Mouse (Mus musculus): ENCODE data around the gene Oxct2b. TPM values are rescaled to one million over a fixed set of nuclear protein-coding genes. Genes with fewer than 3 reads are reported as not detected.
"Not testable (repeated sequence)": the region's sequence is repeated elsewhere in the genome, so short reads cannot be mapped to it uniquely, and the experiment has no call there.

Oxct2b gene
- polyA plus RNA-seq, 1 experiment from 2014 or later, result 0.64 TPM

DNA sequence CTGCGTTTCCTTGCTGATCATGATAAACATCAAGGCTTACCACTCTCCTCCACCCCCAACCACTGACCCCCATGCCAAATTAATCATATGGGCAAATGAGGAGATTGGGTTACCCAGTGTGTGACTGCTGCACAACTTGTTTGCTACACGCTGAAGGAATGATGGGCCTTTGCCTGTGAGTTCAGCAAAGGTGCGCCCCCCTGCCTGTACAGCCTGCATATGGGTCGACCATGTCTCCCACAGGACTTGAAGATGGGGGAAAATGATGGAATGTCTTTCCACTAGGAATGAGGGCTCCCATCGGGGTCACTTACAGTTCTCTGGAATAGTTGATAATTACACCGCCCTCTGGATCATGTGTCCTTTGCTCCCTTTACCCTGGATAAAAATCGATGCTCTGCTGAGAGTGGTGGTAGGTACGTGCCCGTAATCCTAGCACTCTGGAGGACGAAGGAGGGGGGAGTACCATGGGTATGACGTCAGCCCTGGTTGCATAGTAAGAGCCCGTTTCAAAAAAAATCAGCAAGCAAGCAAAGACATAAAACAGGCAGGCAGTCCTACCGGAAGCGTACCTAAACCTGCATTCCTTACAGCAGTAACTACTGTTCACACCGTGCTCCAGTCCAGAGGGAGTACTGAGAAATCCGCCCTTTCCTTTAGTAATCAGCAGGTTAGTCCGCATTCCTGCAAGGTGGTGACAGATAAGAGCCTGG, 22.8 kb upstream of the Oxct2b start:
- peak; percentile 68; the same call in 1 of the 2 replicates for ATAC-seq (ENCODE audit: low FRiP score, low read depth)
- H3K4me1 ChIP-seq (replicated peaks), result no peaks in the 10 kb centered on the region

DNA sequence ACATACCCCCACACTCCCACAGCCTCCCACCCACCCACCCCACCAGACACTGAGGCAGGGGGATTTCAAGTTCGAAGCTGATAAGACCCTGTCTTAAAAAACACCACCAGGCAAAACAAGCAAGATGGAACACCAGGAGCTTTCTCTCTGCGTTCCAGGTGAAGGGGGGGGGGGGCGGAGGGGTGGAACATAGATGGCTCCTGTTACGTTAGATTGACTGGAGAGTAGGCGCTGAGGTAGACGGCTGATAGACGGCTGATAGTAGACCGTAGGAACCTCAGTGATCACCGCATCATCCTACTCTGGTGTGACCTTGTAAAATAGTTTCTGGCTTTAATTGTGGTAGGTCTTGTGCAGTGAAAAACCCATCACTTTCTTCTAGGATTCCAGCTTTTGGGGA, 22.2 kb upstream of the Oxct2b start:
- 77% methylated on average over 9 of the region's 9 CpGs for WGBS
- no peaks in the 10 kb centered on the region for H3K36me3 ChIP-seq
- no peaks in the 10 kb centered on the region for H3K9me3 ChIP-seq
- H3K4me2 ChIP-seq, result no peak overlapping the region
- no peak overlapping the region for H3K9ac ChIP-seq
- no peak overlapping the region for H3K4me3 ChIP-seq
- H3K27ac ChIP-seq (replicated peaks), result no peak overlapping the region
- no peak for ATAC-seq (ENCODE audit: low FRiP score, low read depth)
- no peaks in the 10 kb centered on the region for H3K27me3 ChIP-seq
- no peaks in the 10 kb centered on the region for H3K4me1 ChIP-seq (replicated peaks)

More for the DNA sequence above, 22.8 kb upstream of the Oxct2b start:
- H3K36me3 ChIP-seq, result no peaks in the 10 kb centered on the region
- H3K27ac ChIP-seq (replicated peaks), result no peak overlapping the region
- H3K9ac ChIP-seq, result no peak overlapping the region
- no peak overlapping the region for H3K4me3 ChIP-seq
- H3K4me2 ChIP-seq, result peak overlapping the region; percentile 15; the same call in 1 of the 2 replicates
- no peaks in the 10 kb centered on the region for H3K9me3 ChIP-seq
- 66% methylated on average over 17 of the region's 17 CpGs for WGBS
- H3K27me3 ChIP-seq, result no peaks in the 10 kb centered on the region

DNA sequence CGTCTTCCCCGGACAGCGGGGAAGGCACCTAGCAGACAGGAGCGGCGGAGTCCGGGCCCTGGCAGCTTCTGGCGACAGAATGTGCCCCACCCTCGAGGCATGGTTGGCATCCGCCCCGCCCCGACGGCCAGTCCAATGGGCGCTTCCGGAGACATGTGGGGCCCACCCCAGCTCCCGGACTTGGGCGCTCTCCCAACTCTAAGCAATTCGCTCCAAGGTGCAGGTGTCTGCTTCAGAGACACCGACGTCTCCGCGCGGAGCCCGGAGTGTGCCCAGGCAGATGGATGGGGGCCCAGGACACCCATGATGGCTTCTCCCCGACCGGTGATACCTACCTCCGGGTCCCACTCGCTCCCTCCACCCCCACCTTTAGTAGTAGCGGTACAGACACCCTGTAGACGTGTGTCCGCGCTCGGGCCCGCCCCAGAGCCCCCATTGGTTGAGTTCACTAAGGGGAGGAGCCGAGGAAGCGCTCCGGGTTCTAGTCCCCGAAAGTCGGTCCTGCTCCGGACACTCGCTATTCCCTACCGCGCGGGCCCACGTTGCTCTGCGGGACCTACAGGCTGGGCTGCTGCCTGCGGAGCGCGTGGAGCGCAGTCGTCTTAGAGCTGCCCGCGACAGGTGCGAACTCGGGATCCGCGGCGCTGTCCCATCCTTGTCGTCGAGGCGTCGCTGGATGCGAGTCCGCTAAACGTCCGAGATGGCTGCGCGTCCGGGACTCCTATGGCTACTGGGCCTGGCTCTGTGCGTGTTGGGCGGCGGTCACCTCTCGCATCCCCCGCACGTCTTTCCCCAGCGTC, 11.2 kb upstream of the Oxct2b start, which contains the start of gene Bmp8b:
Gene Bmp8b (plus strand): TSS at position 515 of the 800 bp plus-strand sequence.
- Histone ChIP-seq H3K9me3 (no peaks in the 10 kb centered on the region), H3K27me3 (peaks cover 35% of the 10 kb centered on the region), H3K4me1 (replicated peaks) (peaks cover 11% of the 10 kb centered on the region), H3K36me3 (no peaks in the 10 kb centered on the region), H3K4me2 (peak within 1 kb of the TSS; percentile 56), H3K4me3 (peak within 1 kb of the TSS; percentile 35), H3K27ac (replicated peaks) (no peak within 1 kb of the TSS), H3K9ac (peak within 1 kb of the TSS; percentile 4; the same call in 1 of the 2 replicates)
- 4% methylated on average over 75 of the region's 75 CpGs for WGBS
- peak; percentile 17; the same call in 1 of the 2 replicates for ATAC-seq (ENCODE audit: low FRiP score, low read depth)

DNA sequence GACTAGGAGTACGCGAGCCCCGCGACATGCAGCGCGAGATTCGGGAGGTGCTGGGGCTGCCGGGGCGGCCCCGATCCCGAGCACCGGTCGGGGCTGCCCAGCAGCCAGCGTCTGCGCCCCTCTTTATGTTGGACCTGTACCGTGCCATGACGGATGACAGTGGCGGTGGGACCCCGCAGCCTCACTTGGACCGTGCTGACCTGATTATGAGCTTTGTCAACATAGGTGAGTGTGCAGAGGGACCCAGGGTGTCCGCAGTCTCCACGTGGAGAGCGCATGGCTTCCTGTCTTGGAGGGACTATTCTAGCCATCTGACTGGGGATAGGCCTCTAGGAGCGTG, 10.6 kb upstream of the Oxct2b start:
- 0 out of 2 replicates have a peak overlapping the region, but pooled peaks have one; percentile 4 for H3K9ac ChIP-seq

DNA sequence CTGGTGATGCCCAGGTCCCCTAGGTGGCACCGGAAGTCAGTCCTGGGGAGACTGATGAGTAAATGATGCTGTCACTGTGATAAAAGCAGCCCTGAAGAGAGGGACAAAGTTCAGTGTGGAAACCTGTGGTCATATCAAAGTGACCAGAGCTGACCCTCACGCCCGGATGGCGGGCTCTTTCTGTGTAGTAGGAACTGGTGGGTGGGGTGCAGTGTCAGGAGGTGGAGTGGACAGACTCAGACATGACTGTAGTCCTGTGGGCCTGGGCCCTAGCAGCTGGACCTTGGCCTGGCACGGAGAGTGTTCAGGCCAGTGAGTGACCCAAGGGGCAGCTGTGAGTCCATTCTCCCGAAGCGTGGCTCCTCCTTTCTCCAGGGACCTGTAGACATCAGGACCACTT, 10.1 kb upstream of the Oxct2b start:
- H3K27me3 ChIP-seq, result peaks cover 35% of the 10 kb centered on the region
- not testable (repeated sequence) for H3K9ac ChIP-seq; H3K4me2 ChIP-seq; H3K4me3 ChIP-seq; H3K9me3 ChIP-seq; H3K36me3 ChIP-seq; H3K27ac ChIP-seq (replicated peaks); ATAC-seq (ENCODE audit: low FRiP score, low read depth)
- H3K4me1 ChIP-seq (replicated peaks), result peaks cover 11% of the 10 kb centered on the region
- WGBS, result 87% methylated on average over 7 of the region's 7 CpGs

More for the DNA sequence above, 10.6 kb upstream of the Oxct2b start:
- H3K4me2 ChIP-seq, result peak overlapping the region; percentile 56
- WGBS, result 24% methylated on average over 24 of the region's 24 CpGs
- H3K36me3 ChIP-seq, result no peaks in the 10 kb centered on the region
- peak; percentile 42; the same call in 1 of the 2 replicates for ATAC-seq (ENCODE audit: low FRiP score, low read depth)
- H3K27ac ChIP-seq (replicated peaks), result no peak overlapping the region
- peaks cover 35% of the 10 kb centered on the region for H3K27me3 ChIP-seq
- peak overlapping the region; percentile 35 for H3K4me3 ChIP-seq
- peaks cover 11% of the 10 kb centered on the region for H3K4me1 ChIP-seq (replicated peaks)
- H3K9me3 ChIP-seq, result no peaks in the 10 kb centered on the region

DNA sequence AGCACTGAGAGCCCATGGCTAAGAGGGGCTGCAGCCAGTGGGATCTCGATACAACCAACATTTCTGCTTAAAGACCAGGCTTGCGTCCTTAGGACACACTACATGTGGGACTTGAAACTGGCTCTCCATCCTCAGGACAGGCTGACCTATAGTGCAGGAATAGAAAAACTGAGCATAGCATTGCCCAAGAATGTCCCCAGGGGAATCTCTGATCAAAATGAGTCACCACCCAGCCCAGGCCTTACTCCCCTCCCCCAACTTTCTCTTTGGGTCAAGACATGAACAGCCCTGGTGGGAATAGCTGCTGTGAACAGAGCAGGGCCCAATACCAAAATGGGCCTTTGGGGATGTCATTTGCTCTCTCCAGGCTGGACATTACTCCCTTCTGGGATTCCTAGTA, 9.2 kb upstream of the Oxct2b start:
- Histone ChIP-seq H3K4me2 (no peak overlapping the region), H3K9ac (no peak overlapping the region), H3K4me3 (no peak overlapping the region), H3K36me3 (no peaks in the 10 kb centered on the region), H3K27me3 (peaks cover 35% of the 10 kb centered on the region), H3K4me1 (replicated peaks) (peaks cover 11% of the 10 kb centered on the region), H3K9me3 (no peaks in the 10 kb centered on the region), H3K27ac (replicated peaks) (no peak overlapping the region)
- WGBS, result 95% methylated on average over 2 of the region's 2 CpGs
- no peak for ATAC-seq (ENCODE audit: low FRiP score, low read depth)

DNA sequence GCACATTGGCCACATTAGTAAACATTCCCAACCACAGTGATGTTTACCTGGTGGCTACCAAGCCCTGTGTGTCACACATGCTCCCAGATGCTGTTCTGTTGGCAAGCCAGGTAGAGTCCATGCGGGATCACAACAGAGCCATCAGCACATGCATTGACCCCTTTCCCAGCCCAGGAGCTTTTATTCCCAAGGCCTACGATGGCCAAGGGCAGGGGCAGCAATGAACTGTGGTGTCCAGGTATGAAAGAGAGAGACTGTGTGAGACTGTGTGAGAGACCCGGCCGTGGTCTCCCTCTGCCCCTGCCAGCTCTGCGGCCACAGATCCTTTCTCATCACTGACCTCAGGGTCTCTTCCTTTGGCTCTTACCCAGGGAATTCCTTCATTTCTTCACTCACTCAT, 8.0 kb upstream of the Oxct2b start:
- no peak for ATAC-seq (ENCODE audit: low FRiP score, low read depth)
- Histone ChIP-seq H3K4me1 (replicated peaks) (peaks cover 11% of the 10 kb centered on the region), H3K9me3 (no peaks in the 10 kb centered on the region), H3K27me3 (peaks cover 34% of the 10 kb centered on the region), H3K36me3 (no peaks in the 10 kb centered on the region), H3K9ac (no peak overlapping the region), H3K4me2 (no peak overlapping the region), H3K4me3 (no peak overlapping the region), H3K27ac (replicated peaks) (no peak overlapping the region)
- WGBS, result 94% methylated on average over 5 of the region's 5 CpGs

DNA sequence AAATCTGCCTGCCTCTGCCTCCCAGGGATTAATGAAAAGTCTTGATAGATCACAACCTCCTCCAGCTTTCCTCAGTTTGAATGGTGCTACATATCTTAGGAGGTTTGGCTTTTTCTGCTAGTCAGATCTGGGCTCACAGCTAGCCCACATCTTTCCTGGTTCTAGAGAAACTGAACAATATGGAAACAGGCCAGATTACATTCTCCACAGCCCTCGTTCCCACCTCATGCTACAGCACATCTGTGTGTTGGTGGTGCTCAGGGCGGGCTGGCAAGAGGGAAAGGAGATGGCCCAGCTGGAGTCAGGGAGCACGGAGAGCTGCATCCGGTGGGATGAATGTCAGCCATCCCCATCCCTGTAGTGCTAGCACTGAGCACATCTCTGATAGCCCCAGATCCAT, 5.3 kb upstream of the Oxct2b start:
- Histone ChIP-seq H3K4me2 (no peak overlapping the region), H3K4me3 (no peak overlapping the region), H3K36me3 (no peaks in the 10 kb centered on the region), H3K27me3 (peaks cover 10% of the 10 kb centered on the region), H3K4me1 (replicated peaks) (peaks cover under 1% of the 10 kb centered on the region; the same call in 1 of the 2 replicates), H3K27ac (replicated peaks) (no peak overlapping the region), H3K9ac (no peak overlapping the region), H3K9me3 (no peaks in the 10 kb centered on the region)
- ATAC-seq (ENCODE audit: low FRiP score, low read depth), result no peak
- whole genome bisulfite sequencing, result 92% methylated on average over 4 of the region's 4 CpGs

DNA sequence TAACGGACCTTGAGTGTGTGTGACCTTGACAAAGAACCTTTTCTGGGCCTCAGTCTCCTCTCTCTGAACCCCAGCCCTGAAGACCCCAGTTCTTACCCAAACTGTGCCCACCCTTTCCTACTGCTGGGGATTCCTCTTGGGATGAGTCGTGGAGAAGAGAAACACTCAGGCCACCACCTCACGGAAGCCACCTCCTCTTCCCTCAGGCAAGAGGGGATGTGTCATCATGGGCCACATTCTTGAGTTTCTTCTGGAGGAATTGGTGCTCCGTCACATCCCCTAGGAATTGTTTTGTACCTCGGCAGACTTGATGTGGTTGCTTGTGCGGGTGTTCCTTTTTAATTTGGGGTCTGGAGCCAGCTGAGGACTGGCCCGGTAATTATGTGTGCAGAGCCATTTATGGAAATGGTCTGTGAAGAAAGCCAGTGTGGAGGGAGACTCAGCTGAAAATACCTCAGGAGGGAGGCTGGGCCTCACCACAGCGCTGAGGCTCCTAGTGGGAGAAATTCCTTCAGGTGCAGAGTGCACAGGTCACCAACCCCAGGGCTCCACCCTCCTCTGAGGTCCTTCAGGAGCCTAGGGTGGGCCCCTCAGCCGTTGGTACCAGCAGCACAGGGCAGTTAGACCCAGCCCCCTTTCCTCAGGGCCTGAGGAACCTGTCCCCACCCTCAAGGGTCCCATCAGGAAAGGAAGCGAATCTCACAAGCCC, 4.6 kb upstream of the Oxct2b start:
- H3K27ac ChIP-seq (replicated peaks); H3K4me3 ChIP-seq: not testable (repeated sequence)
- WGBS, result 76% methylated on average over 10 of the region's 10 CpGs

DNA sequence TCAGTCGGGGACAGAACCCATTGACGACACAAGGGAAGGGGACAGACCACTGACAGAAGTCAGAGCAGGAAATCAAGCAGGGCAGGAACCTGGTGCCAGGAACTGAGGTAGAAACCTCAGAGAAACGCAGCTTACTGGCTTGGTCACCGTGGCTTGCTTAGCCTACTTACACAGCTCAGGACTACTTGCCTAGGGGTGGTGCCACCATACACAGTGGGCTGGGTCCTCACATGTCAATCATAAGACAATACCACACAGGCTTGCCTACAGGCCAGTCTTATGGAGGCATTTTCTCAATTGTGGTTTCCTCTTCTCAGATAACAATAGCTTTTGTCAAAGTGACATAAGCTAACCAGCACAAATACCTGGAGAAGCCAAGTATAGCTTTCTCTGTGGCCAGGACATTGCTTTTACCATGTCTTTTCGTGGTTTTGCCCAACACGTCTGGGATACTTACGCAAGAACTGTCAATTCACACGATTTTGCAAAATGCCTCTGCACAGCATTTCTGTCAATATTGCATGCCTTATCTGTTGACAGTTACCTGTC, 3.8 kb upstream of the Oxct2b start:
- Histone ChIP-seq H3K4me1 (replicated peaks) (peaks cover 6% of the 10 kb centered on the region; the same call in 1 of the 2 replicates), H3K9ac (no peak overlapping the region), H3K4me2 (no peak overlapping the region), H3K9me3 (no peaks in the 10 kb centered on the region), H3K36me3 (no peaks in the 10 kb centered on the region), H3K27me3 (no peaks in the 10 kb centered on the region), H3K27ac (replicated peaks) (no peak overlapping the region), H3K4me3 (no peak overlapping the region)
- 78% methylated on average over 8 of the region's 8 CpGs for WGBS
- no peak for ATAC-seq (ENCODE audit: low FRiP score, low read depth)

More for the DNA sequence above, 4.6 kb upstream of the Oxct2b start:
- H3K4me1 ChIP-seq (replicated peaks); ATAC-seq (ENCODE audit: low FRiP score, low read depth); H3K27me3 ChIP-seq; H3K4me2 ChIP-seq; H3K9me3 ChIP-seq; H3K36me3 ChIP-seq; H3K9ac ChIP-seq: not testable (repeated sequence)

DNA sequence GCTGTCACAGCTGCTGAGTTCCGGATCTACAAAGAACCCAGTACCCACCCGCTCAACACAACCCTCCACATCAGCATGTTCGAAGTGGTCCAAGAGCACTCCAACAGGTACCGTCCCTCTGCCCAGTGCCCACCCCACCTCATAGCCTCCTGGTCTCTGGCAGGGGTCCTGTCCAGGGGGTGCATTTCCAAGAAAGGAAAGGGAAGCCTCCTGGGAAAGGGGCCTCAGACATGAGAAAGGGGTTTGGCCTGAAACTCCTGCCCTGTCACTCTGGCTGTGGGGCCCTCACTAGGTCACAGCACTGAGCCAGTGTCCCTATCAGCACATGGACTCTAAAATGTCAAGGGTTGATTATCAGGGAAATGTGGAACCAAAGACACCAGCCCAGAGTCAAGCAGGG, 1.4 kb upstream of the Oxct2b start:
- not testable (repeated sequence) for H3K27me3 ChIP-seq; H3K4me2 ChIP-seq; H3K9ac ChIP-seq; ATAC-seq (ENCODE audit: low FRiP score, low read depth); H3K9me3 ChIP-seq; H3K4me3 ChIP-seq; H3K27ac ChIP-seq (replicated peaks); H3K4me1 ChIP-seq (replicated peaks); H3K36me3 ChIP-seq
- WGBS, result 78% methylated on average over 4 of the region's 4 CpGs

Measured in hindbrain, embryonic 15.5 days (tissue).